Mouse (Mus musculus): ENCODE results near the gene Brox.

The Brox gene

DNA sequence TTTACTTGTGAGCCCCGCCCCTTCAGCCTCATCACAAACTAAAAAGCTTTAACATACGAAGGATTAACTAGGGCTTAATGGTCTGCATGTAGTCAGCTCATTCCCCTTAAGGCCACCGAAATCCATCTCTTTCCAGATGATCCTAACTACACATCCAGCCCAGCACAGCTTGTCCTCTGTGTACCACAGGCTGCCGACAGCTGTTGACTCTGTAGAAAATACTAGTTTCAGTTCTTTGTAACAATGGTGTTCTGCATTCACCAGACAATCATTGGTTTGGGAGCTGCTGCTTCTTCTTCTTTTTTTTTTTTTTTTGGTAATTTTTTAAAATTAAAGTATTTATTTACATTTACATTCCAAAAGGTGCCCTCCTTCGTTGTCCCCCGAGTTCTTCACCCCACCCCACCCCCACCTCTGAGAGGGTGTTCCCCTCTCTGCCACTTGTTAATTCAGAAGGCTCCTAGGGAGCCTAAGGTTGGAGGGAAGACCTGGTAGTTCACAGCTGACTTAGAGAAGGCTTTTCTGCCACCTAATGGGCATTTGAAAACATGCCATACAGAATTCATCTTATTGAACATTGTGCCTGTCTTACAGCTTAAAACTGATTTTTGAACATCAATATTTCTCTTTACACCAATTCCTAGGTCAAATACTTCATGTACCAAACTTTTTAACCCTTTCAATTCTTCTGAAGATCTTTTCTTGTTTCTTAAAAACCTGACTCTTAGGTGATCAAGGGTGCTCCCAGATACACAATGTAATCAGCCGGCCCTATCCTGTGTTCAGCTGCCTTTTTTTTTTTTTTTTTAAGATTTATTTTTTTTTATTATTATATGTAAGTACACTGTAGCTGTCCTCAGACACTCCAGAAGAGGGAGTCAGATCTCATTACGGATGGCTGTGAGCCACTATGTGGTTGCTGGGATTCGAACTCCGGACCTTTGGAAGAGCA lies 23.9 kb downstream of the Brox start:
- DNase-seq (ENCODE audit: low spot score): peak; percentile 75

DNA sequence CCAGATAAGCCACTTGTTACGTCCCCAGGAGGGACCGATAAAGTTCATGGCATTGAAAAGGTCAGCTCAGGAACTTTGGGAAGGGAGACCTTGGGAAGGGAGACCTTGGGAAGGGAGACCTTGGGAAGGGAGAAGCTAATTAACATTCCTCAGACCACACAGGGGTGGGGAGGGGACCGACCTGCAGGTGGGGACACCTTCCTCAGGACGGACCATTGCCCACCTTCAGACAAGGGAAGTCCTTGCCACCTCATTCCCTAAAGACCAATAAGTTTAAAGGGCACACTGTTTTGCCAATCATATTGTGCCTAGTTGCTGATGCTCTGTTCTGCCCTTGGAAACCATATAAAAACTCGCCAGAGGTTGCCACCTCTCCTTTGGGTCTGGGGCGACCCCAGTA lies 29.4 kb downstream of the Brox start:
- DNase-seq (ENCODE audit: low spot score): no peak

DNA sequence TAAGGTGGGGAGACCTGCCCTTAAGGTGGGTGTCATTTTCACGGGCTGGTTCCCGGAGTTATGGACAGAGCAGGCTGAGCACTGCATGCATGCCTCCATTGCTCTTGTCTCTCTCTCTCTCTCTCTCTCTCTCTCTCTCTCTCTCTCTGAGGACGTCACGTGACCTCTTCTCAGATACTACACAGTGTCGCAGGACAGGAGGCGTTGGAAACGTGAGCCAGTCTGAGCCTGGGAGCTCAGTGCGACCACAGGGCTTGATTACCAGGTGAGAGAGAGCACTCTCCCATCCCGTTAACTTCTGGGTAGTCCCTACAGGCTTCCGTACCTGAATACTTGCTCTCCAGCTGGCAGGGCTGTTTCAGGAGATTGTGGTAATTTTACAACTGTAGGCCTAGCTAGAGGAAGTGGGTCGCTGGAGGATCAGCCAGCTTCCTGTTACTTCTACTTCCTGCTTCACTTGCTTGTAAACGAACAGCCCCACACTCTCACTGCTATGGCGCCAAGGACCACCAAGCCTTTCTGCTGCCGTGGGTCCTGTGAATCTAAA lies 31.1 kb downstream of the Brox start:
- no peak for DNase-seq (ENCODE audit: low spot score)

DNA sequence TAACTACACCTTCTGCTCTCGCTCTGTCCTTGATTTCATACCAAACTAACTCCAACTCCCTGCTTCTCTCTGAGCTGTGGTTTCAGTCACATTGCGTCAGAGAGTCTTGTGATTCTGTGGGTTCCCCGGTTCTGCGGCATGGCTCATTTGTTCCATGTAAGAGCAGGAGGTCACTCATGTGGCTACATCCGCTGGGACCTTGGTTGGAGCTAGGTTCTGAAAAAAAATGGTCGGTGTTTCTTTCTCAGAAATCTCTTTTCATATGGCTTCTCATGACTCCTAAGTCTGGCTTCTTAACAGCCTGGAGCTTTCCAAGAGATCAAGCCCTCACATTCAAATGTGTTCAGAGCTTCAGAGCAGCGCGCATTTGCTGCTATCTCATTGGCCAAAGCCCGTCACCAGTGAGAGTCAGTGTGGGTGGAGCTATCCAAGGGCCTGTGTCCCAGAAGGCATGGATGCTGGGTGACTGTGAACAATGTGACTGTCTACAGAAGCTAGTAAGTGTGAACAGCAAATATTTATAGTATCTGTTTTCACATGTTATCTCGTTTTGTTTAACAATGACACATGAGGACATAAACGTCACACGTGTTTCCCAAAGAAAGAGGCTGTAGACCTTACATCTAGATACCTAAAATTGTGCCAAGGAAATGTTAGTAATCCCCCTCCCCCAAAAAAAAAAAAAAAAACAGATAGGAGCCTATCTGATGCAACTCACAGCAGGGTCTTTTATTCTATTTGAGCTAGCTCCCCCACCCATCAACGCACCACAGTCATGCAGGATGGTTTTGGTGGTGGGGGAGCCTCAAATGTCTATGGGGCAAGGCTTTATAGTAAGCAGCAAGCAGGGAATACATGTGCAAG lies 32.7 kb downstream of the Brox start:
- DNase-seq (ENCODE audit: low spot score): no peak

DNA sequence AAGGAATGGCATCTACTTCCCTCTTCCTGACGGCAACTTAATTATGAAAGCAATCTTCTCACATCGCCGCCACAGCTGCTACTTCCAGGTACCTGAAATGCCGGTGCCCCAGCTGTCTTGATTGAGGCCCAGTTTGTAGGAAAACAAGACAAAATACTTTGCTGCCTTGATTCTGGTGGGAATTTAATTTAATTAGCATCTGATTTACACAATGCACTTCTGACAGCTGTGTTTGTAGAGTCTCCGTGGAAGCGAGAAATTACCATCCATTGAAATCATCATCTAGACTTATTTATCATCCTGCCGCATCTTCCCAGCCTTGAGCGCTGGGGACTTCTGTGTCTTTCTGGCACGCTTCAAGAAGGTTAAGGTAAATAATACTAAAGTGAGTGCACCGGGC lies 44.5 kb downstream of the Brox start:
- no peak for DNase-seq (ENCODE audit: low spot score)

DNA sequence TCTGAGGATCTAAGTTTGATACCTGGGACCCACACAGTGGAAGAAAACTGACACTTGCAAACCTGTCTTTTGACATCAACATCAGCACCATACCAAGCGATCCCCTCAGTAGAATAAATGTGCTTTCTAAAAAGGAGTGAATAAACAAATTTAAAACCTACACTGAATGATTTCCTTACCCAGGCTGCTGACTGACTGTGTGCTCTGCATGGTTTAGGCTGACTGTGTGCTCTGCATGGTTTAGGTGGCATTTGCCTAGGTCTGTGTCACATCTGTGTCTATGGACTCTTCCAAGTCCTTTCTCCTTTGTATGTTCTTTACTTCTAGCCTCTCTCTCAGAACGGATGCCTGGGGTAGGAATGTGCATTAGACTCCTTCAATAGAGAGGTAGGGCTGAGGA lies 45.3 kb downstream of the Brox start:
- DNase-seq (ENCODE audit: low spot score): no peak

DNA sequence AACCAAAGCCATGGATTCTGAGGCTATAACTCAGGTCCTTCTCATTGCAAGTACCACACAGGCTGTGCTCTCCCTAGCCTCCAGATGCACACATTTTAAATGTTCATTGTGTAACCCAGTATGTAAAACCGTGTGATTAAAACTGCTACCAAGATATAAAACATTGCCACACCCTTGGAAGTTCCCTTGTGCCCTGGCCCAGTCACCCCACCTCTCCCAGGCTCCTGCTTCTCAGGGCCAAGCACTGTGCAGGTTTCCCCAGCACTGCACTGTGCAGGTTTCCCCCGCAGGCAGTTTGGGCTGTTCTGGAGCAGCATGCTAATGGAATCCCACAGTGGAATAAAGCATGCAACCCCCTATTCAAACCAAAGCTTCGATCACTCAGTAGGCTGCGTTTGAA lies 46.5 kb downstream of the Brox start:
- DNase-seq (ENCODE audit: low spot score): no peak

DNA sequence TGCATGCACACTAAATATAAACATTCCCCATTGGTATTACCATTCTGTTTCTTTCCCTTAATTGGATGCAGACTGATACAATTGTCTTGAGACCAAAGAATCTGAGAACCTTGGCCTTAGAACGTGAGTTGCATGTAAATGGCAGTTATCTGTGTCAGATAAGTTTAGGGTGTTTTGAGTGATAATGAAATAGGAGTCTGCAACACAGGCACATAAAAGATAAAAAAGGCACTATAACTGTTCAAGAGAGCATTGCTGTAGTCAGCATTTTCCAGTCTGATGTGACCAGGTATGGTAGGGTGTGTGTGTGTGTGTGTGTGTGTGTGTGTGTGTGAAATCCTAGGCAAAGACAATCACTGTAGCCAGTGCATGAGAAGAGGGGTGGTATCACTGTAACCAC lies 48.9 kb downstream of the Brox start:
- no peak for DNase-seq (ENCODE audit: low spot score)

DNA sequence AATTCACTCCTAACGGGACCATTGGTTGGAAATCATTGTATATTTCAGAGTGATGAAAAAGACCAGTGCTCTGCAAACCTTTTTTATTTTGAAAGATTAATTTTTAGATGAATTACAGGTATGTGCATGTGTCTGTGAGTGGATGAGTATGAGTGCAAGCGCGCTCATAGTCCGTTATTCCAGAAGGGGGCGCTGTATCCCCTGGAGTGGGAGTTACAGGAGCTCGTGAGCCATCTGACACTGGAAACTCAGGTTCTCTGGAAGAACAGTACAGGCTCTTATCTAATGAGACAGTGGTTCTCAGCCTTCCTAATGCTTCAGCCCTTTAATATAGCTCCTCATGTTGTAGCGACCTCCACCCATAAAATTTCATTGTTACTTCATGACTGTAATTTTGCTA lies 53.8 kb downstream of the Brox start:
- no peak for DNase-seq (ENCODE audit: low spot score)

DNA sequence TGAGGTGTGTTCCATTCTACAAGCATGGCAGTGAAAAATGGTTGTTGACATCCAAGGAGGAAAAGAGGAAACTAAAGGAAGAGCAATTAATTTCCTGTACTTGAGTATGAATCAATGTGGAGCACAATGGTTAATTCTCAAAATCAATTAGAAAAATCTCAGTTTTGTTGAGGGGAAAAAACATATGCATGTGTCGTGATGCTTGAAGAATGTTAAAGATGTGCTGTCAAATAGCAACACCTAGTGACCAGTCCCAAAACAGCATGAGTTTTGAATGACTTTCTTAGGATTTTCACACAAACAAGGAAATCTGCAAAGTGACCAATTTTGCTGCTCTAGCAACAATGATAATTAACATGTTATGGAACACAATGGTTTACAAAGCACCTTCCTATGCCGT lies 59.2 kb downstream of the Brox start:
- DNase-seq (ENCODE audit: low spot score): peak; percentile 65

DNA sequence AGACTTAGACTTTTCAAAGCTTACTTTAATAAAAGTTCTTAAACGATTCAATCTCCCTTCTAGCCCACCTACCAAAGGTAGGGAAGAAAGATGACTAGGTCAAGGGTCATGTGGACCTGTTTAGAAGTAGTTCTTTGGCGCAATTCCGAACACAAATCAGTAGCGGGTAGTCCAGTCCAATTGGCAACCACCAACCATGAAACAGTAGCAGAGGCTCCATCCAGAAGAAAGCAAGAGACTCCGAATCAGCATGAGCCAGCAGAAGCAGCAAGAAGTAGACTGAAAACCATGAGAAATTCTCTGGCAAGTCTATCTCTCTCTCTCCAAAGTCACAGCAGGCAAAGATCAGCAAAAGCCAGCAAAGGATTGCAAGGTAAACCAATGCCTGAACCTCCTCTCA lies 60.6 kb downstream of the Brox start:
- DNase-seq (ENCODE audit: low spot score): no peak

DNA sequence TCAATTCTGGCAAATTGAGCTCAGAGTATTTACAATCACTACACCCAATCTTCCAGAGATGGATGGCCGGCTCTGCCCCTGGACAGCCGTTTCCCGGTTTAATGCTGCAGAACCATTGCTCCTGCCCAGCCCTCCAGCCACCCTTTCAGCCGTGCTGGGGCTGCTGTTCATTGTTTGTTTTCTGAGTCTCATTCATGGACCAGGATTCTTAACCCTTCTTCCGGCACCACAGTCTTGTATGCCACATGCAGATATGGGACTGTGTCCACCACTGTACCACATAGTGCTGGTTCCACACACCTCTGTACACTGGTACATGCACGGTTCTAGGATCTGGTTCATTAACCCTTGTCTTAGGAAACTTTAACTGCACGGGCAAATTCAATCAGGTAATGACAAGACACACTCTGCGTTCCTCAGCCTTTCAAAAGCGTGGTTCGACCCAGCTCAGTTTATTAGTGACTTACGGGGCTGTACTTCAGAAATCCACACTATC lies 63.3 kb downstream of the Brox start:
- DNase-seq (ENCODE audit: low spot score): no peak

DNA sequence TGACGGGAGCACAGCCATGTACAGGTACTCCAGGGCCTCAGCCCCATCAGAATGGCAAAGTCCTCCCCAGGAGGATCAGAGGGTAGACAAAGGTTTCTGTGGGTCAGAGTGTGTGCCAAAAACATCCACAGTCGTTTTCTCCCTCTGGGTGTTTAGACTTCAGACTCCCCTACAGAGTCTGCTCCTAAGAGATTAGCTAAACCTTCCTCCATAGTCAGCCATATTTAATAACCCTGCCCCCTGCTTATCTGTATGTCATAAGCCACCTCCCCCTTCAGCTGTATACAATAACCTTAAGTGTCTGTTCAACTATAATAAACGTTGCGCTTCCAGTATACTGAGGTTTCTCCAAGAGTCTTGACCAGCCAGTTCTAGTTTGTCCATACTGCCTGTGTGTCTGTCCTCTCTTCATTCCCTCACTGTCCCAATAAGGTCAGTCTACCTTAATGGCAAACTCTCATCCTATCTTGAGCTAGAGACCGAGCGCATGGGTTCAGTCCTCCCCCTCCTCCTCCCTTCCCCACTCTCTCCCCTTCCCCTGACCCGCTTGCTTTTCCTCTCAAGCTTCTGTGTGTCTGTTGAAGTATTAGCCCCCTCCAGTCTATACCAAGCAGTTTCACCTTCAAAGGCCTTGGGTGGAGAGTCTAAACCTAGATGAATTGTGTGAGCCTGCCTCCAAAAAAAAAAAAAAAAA lies 63.9 kb downstream of the Brox start:
- no peak for DNase-seq (ENCODE audit: low spot score)

DNA sequence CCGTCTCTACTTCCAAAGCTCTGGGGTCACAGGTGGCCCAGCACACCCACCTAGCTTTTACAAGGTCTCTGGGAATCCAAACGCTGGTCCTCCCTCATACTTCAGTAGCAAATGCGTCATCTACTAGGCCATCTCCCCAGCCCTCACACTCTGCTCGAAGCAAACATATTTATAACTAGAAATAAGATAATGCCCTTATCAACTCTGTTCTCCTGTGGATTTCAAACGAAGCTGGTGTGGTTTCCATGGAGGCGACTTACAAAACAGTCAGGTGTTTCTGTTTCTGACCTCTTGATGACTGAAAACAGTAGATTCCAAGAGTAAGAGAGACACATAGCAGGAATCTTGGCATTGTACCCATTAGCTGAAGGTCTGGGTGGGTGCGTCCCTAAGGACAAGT lies 69.6 kb downstream of the Brox start:
- no peak for DNase-seq (ENCODE audit: low spot score)

Data from retina, embryonic 14.5 days (tissue).